Mouse (Mus musculus): Measurements from ENCODE around the gene Dnah6. TPM values are rescaled to one million over a fixed set of nuclear protein-coding genes. Genes with fewer than 3 reads are reported as not detected.

Dnah6 gene
- polyA plus RNA-seq, 1 experiment from 2014 or later, result 0.09 TPM

DNA sequence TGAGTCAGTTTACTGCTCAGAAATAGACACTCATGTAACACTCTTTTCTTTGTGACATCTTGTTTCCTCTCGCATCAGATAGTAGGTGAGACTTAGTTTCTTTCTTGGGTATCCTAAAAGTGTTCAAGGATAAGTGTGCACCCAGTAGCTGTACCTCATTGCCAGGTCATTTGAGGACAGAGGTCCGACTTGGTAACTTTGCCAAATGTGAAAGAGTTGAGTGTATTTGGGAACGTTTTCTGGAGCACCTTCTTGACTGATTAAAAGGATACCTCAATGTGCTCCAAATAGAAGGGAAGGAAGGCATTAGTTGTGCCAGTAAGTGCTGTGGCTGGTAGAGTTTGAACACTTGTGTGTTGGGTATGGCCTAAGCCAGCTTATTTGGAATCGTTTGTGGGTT is 28.4 kb upstream of the Dnah6 start:
- Histone ChIP-seq H3K4me3 (replicated peaks) (peak overlapping the region; percentile 99), H3K9me3 (replicated peaks) (no peaks in the 10 kb centered on the region), H3K27me3 (replicated peaks) (no peaks in the 10 kb centered on the region), H3K36me3 (no peaks in the 10 kb centered on the region), H3K9ac (replicated peaks) (0 out of 2 replicates have a peak overlapping the region, but pooled peaks have one; percentile 94), H3K4me1 (peaks cover 35% of the 10 kb centered on the region), H3K27ac (replicated peaks) (no peak overlapping the region), H3K4me2 (peak overlapping the region; percentile 80)
- ATAC-seq (ENCODE audit: low FRiP score), result no peak
- 87% methylated on average over 4 of the region's 4 CpGs for WGBS

GRCm38 (mm10) chr6:73249049-73249422 is 27.6 kb upstream of the Dnah6 start:
- H3K36me3 ChIP-seq, result no peaks in the 10 kb centered on the region
- no peak for ATAC-seq (ENCODE audit: low FRiP score)
- H3K9me3 ChIP-seq (replicated peaks), result no peaks in the 10 kb centered on the region
- peak overlapping the region; percentile 94 for H3K9ac ChIP-seq (replicated peaks)
- WGBS, result 6% methylated on average over 12 of the region's 12 CpGs
- no peaks in the 10 kb centered on the region for H3K27me3 ChIP-seq (replicated peaks)
- peaks cover 27% of the 10 kb centered on the region for H3K4me1 ChIP-seq
- H3K27ac ChIP-seq (replicated peaks), result peak overlapping the region; percentile 85
- H3K4me3 ChIP-seq (replicated peaks), result peak overlapping the region; percentile 99
- H3K4me2 ChIP-seq, result peak overlapping the region; percentile 80

DNA sequence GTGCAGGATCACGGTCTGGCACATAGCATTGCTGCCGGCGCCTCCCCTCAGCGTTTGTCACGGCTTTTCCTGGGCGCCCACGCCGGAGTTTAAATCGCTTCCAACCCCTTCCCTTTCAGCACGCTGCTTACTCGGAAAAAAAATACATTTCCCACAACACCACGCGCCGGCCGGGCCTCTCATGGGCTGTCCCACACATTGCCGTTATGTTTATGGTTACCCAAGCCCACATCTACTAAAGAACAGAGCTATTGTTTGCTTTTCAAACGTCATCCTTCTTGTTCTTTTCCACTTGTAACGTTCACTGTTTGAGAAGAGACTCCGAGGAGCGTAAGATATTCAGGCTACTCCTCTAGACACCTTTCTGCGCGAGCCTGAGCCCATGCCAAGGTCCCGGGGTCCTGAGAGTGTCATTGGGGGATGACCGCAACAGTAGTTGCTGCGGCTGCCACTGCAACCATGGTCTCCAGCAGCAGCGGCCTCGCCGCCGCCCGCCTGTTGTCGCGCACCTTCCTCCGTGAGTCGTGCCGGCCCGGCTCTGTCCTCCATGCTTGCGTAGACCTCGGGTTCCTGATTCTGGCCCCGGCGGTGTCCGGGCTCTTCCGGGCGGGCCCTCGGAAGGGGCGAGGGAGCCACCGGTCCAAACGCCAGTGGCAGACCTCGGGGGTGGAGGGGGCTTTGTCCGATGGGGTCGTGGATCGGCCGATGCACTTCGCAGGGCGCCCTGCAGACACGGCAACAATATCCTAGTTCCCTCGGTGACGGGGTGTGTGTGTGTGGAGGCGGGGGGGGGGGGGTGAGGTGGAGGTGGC is 27.0 kb upstream of the Dnah6 start, which contains the start of gene Suclg1:
Gene Suclg1 (plus strand): TSS at position 146 of the 812 bp plus-strand sequence.
- no peaks in the 10 kb centered on the region for H3K9me3 ChIP-seq (replicated peaks)
- H3K36me3 ChIP-seq, result no peaks in the 10 kb centered on the region
- peak; percentile 94 for ATAC-seq (ENCODE audit: low FRiP score)
- H3K4me1 ChIP-seq, result peaks cover 26% of the 10 kb centered on the region
- peak within 1 kb of the TSS; percentile 80 for H3K4me2 ChIP-seq
- WGBS, result under 1% methylated on average over 56 of the region's 58 CpGs
- peak within 1 kb of the TSS; percentile 85 for H3K27ac ChIP-seq (replicated peaks)
- peak within 1 kb of the TSS; percentile 99 for H3K4me3 ChIP-seq (replicated peaks)
- H3K27me3 ChIP-seq (replicated peaks), result no peaks in the 10 kb centered on the region
- H3K9ac ChIP-seq (replicated peaks), result peak within 1 kb of the TSS; percentile 94

- no peaks in the 10 kb centered on the region for H3K36me3 ChIP-seq
- peak; percentile 11; the same call in 1 of the 2 replicates for ATAC-seq (ENCODE audit: low FRiP score)
These were observed 26.0 kb upstream of the Dnah6 start for GRCm38 (mm10) chr6:73247452-73247851.

GRCm38 (mm10) chr6:73246821-73247220 is 25.4 kb upstream of the Dnah6 start:
- ATAC-seq (ENCODE audit: low FRiP score), result no peak
- Histone ChIP-seq H3K9me3 (replicated peaks) (no peaks in the 10 kb centered on the region), H3K27me3 (replicated peaks) (no peaks in the 10 kb centered on the region), H3K4me3 (replicated peaks) (no peak overlapping the region), H3K4me2 (no peak overlapping the region), H3K27ac (replicated peaks) (no peak overlapping the region), H3K36me3 (no peaks in the 10 kb centered on the region), H3K4me1 (peaks cover 21% of the 10 kb centered on the region), H3K9ac (replicated peaks) (no peak overlapping the region)
- 78% methylated on average over 2 of the region's 2 CpGs for WGBS

More at GRCm38 (mm10) chr6:73247452-73247851, 26.0 kb upstream of the Dnah6 start:
- no peaks in the 10 kb centered on the region for H3K27me3 ChIP-seq (replicated peaks)
- peak overlapping the region; percentile 80 for H3K4me2 ChIP-seq
- peak overlapping the region; percentile 99 for H3K4me3 ChIP-seq (replicated peaks)
- WGBS, result 43% methylated on average over 4 of the region's 4 CpGs
- H3K4me1 ChIP-seq, result peaks cover 24% of the 10 kb centered on the region
- no peak overlapping the region for H3K27ac ChIP-seq (replicated peaks)
- H3K9ac ChIP-seq (replicated peaks), result peak overlapping the region; percentile 94; the same call in 1 of the 2 replicates
- no peaks in the 10 kb centered on the region for H3K9me3 ChIP-seq (replicated peaks)

GRCm38 (mm10) chr6:73235650-73236049 is 14.2 kb upstream of the Dnah6 start:
- ATAC-seq (ENCODE audit: low FRiP score), result no peak
- Histone ChIP-seq H3K4me3 (replicated peaks) (no peak overlapping the region), H3K9ac (replicated peaks) (no peak overlapping the region), H3K4me2 (no peak overlapping the region), H3K4me1 (no peaks in the 10 kb centered on the region), H3K27ac (replicated peaks) (no peak overlapping the region), H3K36me3 (no peaks in the 10 kb centered on the region), H3K9me3 (replicated peaks) (no peaks in the 10 kb centered on the region), H3K27me3 (replicated peaks) (no peaks in the 10 kb centered on the region)
- WGBS, result 70% methylated on average over 3 of the region's 3 CpGs

DNA sequence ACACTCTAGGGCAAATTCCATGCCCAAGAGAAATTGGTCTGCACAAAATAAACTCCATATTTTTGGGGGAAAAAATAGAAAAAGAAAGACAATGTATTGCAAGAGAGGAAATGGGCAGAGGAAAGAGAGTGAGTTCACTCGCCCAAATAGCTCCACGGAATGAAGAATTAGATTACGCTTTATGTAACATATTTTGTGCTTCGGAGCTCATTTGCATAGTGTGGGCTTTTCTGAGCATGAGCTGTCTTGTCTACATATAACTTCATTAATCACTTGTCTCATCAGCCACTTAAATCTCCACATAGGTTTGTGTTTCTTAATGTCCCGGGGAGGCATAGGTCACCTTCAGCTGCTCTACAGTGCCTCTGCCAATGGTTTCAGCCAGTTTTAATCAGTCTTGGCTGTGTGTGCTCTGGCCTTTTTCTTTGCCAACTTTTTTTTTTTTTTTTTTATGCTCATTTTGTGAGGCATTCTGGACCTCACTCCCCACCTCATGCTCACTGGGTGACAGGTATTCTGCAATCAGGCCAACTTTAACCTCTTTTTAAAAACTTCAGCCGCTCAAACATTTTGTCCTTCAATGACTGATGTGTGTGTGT is 12.9 kb upstream of the Dnah6 start:
- H3K36me3 ChIP-seq, result no peaks in the 10 kb centered on the region
- no peak for ATAC-seq (ENCODE audit: low FRiP score)
- no peak overlapping the region for H3K9ac ChIP-seq (replicated peaks)
- WGBS, result 81% methylated on average over 6 of the region's 6 CpGs
- no peak overlapping the region for H3K4me3 ChIP-seq (replicated peaks)
- H3K9me3 ChIP-seq (replicated peaks), result no peaks in the 10 kb centered on the region
- H3K4me2 ChIP-seq, result no peak overlapping the region
- no peaks in the 10 kb centered on the region for H3K27me3 ChIP-seq (replicated peaks)
- no peak overlapping the region for H3K27ac ChIP-seq (replicated peaks)
- H3K4me1 ChIP-seq, result no peaks in the 10 kb centered on the region

GRCm38 (mm10) chr6:73233202-73233726 is 11.8 kb upstream of the Dnah6 start:
- no peak overlapping the region for H3K4me3 ChIP-seq (replicated peaks)
- ATAC-seq (ENCODE audit: low FRiP score), result no peak
- no peak overlapping the region for H3K27ac ChIP-seq (replicated peaks)

GRCm38 (mm10) chr6:73232152-73232584 is 10.7 kb upstream of the Dnah6 start:
- no peaks in the 10 kb centered on the region for H3K36me3 ChIP-seq
- no peak overlapping the region for H3K27ac ChIP-seq (replicated peaks)
- ATAC-seq (ENCODE audit: low FRiP score), result no peak
- H3K4me1 ChIP-seq, result no peaks in the 10 kb centered on the region
- 82% methylated on average over 12 of the region's 12 CpGs for WGBS
- H3K27me3 ChIP-seq (replicated peaks), result no peaks in the 10 kb centered on the region
- H3K4me2 ChIP-seq, result no peak overlapping the region
- no peak overlapping the region for H3K4me3 ChIP-seq (replicated peaks)
- no peak overlapping the region for H3K9ac ChIP-seq (replicated peaks)
- no peaks in the 10 kb centered on the region for H3K9me3 ChIP-seq (replicated peaks)

More at GRCm38 (mm10) chr6:73233202-73233726, 11.8 kb upstream of the Dnah6 start:
- no peaks in the 10 kb centered on the region for H3K9me3 ChIP-seq (replicated peaks)
- no peaks in the 10 kb centered on the region for H3K27me3 ChIP-seq (replicated peaks)
- no peaks in the 10 kb centered on the region for H3K4me1 ChIP-seq
- H3K36me3 ChIP-seq, result no peaks in the 10 kb centered on the region
- H3K4me2 ChIP-seq, result no peak overlapping the region
- no peak overlapping the region for H3K9ac ChIP-seq (replicated peaks)
- WGBS, result 96% methylated on average over 6 of the region's 6 CpGs

DNA sequence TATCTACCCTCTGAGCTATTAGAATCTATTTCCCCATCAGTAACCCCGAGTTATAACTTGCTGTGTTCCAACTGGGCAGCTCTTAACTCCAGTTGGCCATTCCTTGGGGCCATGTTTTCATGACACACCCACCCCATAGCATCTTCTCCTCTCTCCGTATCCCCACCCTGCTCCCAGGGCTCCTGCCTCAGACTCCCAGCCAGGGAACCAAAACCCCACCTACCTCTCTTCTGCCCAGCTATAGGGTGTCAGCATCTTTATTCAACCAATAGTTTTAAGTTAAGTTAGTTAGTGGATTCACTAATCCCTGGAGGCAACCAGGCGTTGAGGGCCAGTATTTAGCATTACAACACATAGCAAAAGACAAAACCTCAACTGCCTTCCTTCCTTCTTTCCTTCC is 7.4 kb upstream of the Dnah6 start:
- no peak overlapping the region for H3K27ac ChIP-seq (replicated peaks)
- no peaks in the 10 kb centered on the region for H3K27me3 ChIP-seq (replicated peaks)
- no peaks in the 10 kb centered on the region for H3K4me1 ChIP-seq
- H3K4me2 ChIP-seq, result no peak overlapping the region
- H3K36me3 ChIP-seq, result no peaks in the 10 kb centered on the region
- H3K4me3 ChIP-seq (replicated peaks), result no peak overlapping the region
- ATAC-seq (ENCODE audit: low FRiP score), result no peak
- WGBS, result 77% methylated on average over 3 of the region's 3 CpGs
- no peak overlapping the region for H3K9ac ChIP-seq (replicated peaks)
- H3K9me3 ChIP-seq (replicated peaks), result no peaks in the 10 kb centered on the region

DNA sequence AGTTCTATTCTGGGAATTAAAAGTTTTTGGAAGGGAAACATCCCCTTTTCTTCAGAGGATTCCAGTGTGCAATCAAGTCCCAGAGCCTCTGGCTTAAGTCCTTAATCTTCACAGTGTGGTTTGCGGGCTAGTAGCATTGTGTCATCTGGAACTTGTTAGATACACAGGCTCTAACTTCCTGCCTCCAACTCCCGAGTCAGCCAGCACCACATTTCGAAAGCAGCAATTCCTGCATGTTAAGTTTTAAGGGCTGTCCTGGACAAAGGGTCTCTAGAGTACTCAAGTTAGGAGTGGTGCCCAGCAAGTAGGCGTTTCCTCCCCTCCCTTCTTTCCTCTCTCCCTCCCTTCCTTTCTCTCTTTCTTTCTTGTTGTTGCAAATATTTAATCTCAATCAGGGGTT is 7.0 kb upstream of the Dnah6 start:
- Histone ChIP-seq H3K9ac (replicated peaks) (no peak overlapping the region), H3K4me3 (replicated peaks) (no peak overlapping the region), H3K27me3 (replicated peaks) (no peaks in the 10 kb centered on the region), H3K4me1 (no peaks in the 10 kb centered on the region), H3K36me3 (no peaks in the 10 kb centered on the region), H3K27ac (replicated peaks) (no peak overlapping the region), H3K9me3 (replicated peaks) (no peaks in the 10 kb centered on the region), H3K4me2 (no peak overlapping the region)
- no peak for ATAC-seq (ENCODE audit: low FRiP score)
- WGBS, result 70% methylated on average over 4 of the region's 4 CpGs
